Mouse (Mus musculus) thymus, postnatal 36 days (tissue): ENCODE data around the gene Paxip1.

ENCODE experiments used
- DNase-seq, 2 experiments: peaks; one replicate each; pipeline ENCODE4 v3.0.0; 2022; ENCODE audit warnings: mixed read lengths in 2 of 2

Gene Paxip1

GRCm38 (mm10) chr5:27719311-27719710 is 72.2 kb downstream of the Paxip1 start:
- DNase-seq, result no peak

- no peak for DNase-seq
These were observed 74.2 kb downstream of the Paxip1 start for GRCm38 (mm10) chr5:27717301-27717700.

GRCm38 (mm10) chr5:27716026-27716425 is 75.5 kb downstream of the Paxip1 start:
- no peak for DNase-seq

DNA sequence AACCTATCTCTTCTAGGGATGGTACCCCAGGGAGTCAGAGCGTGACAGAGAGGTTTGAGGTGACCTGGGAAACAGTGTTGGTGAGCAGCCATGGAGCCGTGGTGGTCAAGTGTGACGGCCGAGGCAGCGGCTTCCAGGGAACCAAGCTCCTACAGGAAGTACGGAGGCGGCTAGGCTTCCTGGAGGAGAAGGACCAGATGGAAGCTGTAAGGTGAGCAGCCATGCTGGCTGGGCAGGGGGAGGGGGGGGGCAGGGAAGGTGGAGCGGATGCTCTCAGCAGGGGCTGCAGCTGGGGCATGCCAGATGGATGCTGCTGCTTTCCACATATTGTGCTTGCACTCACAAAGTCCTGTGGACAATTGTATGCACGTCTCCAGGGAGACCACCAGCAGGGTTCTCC is 77.1 kb downstream of the Paxip1 start:
- DNase-seq, result no peak

DNA sequence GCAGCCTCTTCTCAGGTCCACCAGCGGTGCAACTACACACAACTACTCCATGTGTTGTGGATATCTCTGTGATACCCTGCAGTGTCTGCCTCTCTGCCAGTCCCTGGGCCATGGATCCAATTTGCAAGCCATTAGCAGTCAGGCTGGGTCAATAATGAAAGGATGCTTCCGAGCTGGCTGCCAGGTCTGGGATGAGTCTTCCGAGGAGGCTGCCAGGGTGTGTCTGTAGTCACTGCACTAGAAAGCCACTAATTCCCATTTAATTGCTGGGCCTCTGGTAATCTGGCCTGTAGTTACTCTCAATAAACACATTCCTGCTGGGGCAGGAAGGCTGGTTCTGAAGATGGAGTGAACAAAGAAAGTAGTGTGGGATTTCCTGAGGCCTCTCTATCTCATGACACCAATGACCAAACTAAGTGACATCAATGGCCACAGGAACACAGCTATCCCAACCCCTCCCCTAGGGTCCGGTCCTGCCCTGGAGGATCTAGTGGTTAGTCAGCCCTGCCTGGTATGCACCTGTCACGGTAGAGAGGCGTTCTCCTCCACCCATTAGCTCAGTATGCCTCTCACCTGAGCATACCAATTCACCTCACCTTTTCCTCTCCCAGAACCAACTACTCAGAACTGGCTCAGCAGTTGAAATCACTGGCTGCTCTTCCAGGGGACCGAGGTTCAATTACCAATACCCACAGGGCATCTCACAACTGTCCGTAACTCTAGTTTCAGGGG is 79.9 kb downstream of the Paxip1 start:
- no peak for DNase-seq

- DNase-seq, result no peak
These were observed 83.3 kb downstream of the Paxip1 start for GRCm38 (mm10) chr5:27708209-27708608.

GRCm38 (mm10) chr5:27707283-27707682 is 84.2 kb downstream of the Paxip1 start:
- DNase-seq, result no peak

GRCm38 (mm10) chr5:27706551-27706950 is 84.9 kb downstream of the Paxip1 start:
- no peak for DNase-seq

GRCm38 (mm10) chr5:27705020-27705419 is 86.5 kb downstream of the Paxip1 start:
- DNase-seq, result no peak

DNA sequence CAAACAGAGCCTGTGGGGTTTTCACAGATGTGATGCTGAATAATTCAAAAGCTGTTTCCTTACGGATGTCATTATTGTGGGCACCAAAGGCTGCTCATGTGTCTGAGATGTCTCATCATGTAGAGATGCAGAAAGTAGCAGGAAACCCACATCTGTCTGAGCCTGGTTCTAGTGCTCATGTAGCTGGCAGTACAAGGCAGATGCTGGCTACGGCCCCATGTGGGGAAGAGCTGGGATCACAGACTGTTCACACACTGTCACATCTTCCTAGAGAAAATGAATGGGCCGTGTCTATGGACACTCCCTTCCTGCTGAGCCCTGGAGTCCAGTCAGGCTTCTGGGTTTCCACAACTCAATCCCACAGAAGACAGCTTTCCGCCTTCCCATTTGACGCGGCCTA is 89.0 kb downstream of the Paxip1 start:
- DNase-seq, result no peak
